Mouse (Mus musculus): ENCODE results near the gene Acap1. TPM values are rescaled to one million over a fixed set of nuclear protein-coding genes. Genes with fewer than 3 reads are reported as not detected.

The Acap1 gene
- polyA plus RNA-seq, 1 experiment from 2014 or later = 1.5 TPM

DNA sequence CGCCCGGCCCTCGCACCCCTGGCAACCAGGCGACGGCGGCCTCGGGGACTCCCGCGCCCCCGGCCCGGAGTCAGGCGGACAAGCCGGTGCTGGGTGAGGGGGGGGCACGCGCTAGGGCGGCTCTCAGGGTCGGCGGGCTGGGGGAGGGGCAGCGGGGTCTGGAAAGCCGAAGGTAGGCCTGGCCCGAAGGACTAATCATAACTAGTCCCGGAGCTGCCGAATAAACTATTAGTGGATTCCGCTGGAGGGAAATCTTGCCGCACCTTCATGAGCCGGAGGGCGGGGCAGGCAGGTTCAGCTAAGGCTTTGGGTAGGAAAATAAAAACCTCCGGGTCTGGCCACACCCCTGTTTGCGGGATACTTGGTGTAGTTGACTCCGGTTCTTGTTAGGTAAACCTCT is 40.8 kb upstream of the Acap1 start:
- Histone ChIP-seq H3K36me3 (ENCODE audit: control insufficient read depth, insufficient read depth, low read length) (no peaks in the 10 kb centered on the region), H3K27ac (replicated peaks; ENCODE audit: low read depth, low read length) (no peak overlapping the region), H3K4me2 (ENCODE audit: low read depth, low read length) (peak overlapping the region; percentile 100), H3K9ac (ENCODE audit: low read depth, low read length) (peak overlapping the region; percentile 73), H3K9me3 (ENCODE audit: control insufficient read depth, low read length) (no peaks in the 10 kb centered on the region), H3K4me3 (ENCODE audit: low read depth, low read length) (peak overlapping the region; percentile 61), H3K27me3 (replicated peaks; ENCODE audit: control insufficient read depth, insufficient read depth, low read length) (no peaks in the 10 kb centered on the region; the same call in none of the 2 replicates), H3K4me1 (ENCODE audit: control insufficient read depth, insufficient read depth, low read length) (peaks cover 19% of the 10 kb centered on the region)
- no peak for DNase-seq (ENCODE audit: low spot score)
- no peak for ATAC-seq (ENCODE audit: low read depth)
- WGBS = under 1% methylated on average over 22 of the region's 30 CpGs

DNA sequence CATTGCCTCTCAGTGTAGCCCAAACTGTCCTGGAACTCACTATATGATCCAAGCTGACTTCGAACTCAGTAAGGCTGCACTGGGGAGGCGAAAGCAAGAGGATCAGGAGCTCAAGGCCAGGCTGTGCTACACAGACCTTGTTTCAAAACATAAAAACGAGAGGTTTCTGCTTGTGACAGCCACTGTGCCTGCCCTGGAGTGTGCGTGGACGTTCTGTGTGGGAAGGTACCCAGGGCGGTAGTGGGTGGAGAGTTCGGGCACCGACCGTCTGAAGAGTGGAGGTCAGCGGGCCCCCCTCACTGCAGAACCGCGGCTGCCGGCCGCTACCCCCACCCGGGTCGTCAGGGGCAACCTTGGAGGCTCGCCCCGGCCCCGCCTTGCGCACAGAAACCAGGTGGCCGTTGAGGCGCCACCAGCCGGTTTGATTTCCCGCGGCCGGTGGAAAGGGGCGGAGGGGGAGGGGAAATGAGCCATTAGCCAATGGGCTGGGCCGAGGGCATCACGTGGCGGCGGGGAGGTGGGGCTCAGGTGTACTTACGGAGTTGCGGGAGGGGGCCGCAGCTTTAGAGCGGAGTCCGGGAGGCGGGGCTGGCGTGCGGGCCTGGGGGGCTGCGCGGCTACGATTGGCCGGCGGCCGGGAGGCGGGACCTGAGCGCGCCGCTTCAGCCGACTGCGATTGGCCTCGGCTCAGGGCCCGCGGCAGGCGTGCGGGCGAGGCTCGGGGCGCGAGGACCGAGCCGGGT is 40.0 kb upstream of the Acap1 start, which contains the start of gene Ybx2:
Gene Ybx2, plus strand, starts transcription at position 660 of the 743 bp plus-strand sequence.
- peak; percentile 91 for ATAC-seq (ENCODE audit: low read depth)
- H3K4me1 ChIP-seq (ENCODE audit: control insufficient read depth, insufficient read depth, low read length) = peaks cover 19% of the 10 kb centered on the region
- H3K4me2 ChIP-seq (ENCODE audit: low read depth, low read length) = peak within 1 kb of the TSS; percentile 100
- DNase-seq (ENCODE audit: low spot score) = peak; percentile 96
- 3% methylated on average over 28 of the region's 62 CpGs for WGBS
- peak within 1 kb of the TSS; percentile 61 for H3K4me3 ChIP-seq (ENCODE audit: low read depth, low read length)
- no peaks in the 10 kb centered on the region; the same call in none of the 2 replicates for H3K27me3 ChIP-seq (replicated peaks; ENCODE audit: control insufficient read depth, insufficient read depth, low read length)
- H3K36me3 ChIP-seq (ENCODE audit: control insufficient read depth, insufficient read depth, low read length) = no peaks in the 10 kb centered on the region
- H3K9me3 ChIP-seq (ENCODE audit: control insufficient read depth, low read length) = no peaks in the 10 kb centered on the region
- peak within 1 kb of the TSS; percentile 73 for H3K9ac ChIP-seq (ENCODE audit: low read depth, low read length)
- no peak within 1 kb of the TSS; the same call in 1 of the 2 replicates for H3K27ac ChIP-seq (replicated peaks; ENCODE audit: low read depth, low read length)

DNA sequence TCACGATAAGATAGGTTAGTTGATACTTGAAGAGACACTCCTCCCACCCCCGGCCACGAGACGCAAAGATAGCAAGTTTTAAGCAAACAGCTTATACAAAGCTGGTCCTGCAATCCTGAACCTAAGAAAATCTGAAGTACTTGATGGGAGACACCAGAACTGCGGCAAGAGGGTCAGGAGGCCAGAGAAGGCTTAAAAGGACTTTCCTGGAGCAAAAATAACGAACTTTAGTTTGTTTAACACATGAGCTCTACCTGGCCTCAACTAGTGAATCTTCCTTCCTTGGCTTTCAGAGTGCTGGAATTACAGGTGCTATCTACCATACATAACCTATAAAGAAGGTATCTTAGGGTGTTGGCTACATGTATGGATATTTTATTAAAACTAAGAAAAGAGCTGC is 39.3 kb upstream of the Acap1 start:
- Histone ChIP-seq H3K9me3 (ENCODE audit: control insufficient read depth, low read length) (no peaks in the 10 kb centered on the region), H3K27me3 (replicated peaks; ENCODE audit: control insufficient read depth, insufficient read depth, low read length) (no peaks in the 10 kb centered on the region; the same call in none of the 2 replicates), H3K27ac (replicated peaks; ENCODE audit: low read depth, low read length) (no peak overlapping the region), H3K4me2 (ENCODE audit: low read depth, low read length) (peak overlapping the region; percentile 100), H3K4me1 (ENCODE audit: control insufficient read depth, insufficient read depth, low read length) (peaks cover 19% of the 10 kb centered on the region), H3K36me3 (ENCODE audit: control insufficient read depth, insufficient read depth, low read length) (no peaks in the 10 kb centered on the region), H3K9ac (ENCODE audit: low read depth, low read length) (no peak overlapping the region), H3K4me3 (ENCODE audit: low read depth, low read length) (peak overlapping the region; percentile 61; the same call in 1 of the 2 replicates)
- DNase-seq (ENCODE audit: low spot score) = no peak
- ATAC-seq (ENCODE audit: low read depth) = no peak
- WGBS = 23% methylated on average over 6 of the region's 6 CpGs

- ATAC-seq (ENCODE audit: low read depth) = peak; percentile 72
Observed at GRCm38 (mm10) chr11:69934169-69934568, 38.8 kb upstream of the Acap1 start.

GRCm38 (mm10) chr11:69933066-69933465 is 37.7 kb upstream of the Acap1 start:
- 71% methylated on average over 4 of the region's 4 CpGs for WGBS
- Histone ChIP-seq H3K4me2 (ENCODE audit: low read depth, low read length) (no peak overlapping the region), H3K4me3 (ENCODE audit: low read depth, low read length) (no peak overlapping the region), H3K27me3 (replicated peaks; ENCODE audit: control insufficient read depth, insufficient read depth, low read length) (no peaks in the 10 kb centered on the region; the same call in none of the 2 replicates), H3K27ac (replicated peaks; ENCODE audit: low read depth, low read length) (no peak overlapping the region), H3K9me3 (ENCODE audit: control insufficient read depth, low read length) (no peaks in the 10 kb centered on the region), H3K4me1 (ENCODE audit: control insufficient read depth, insufficient read depth, low read length) (peaks cover 19% of the 10 kb centered on the region), H3K9ac (ENCODE audit: low read depth, low read length) (no peak overlapping the region), H3K36me3 (ENCODE audit: control insufficient read depth, insufficient read depth, low read length) (no peaks in the 10 kb centered on the region)
- DNase-seq (ENCODE audit: low spot score) = no peak
- ATAC-seq (ENCODE audit: low read depth) = no peak

More at GRCm38 (mm10) chr11:69934169-69934568, 38.8 kb upstream of the Acap1 start:
- whole genome bisulfite sequencing = 1% methylated on average over 18 of the region's 18 CpGs
- no peak overlapping the region; the same call in 1 of the 2 replicates for H3K9ac ChIP-seq (ENCODE audit: low read depth, low read length)
- peaks cover 19% of the 10 kb centered on the region for H3K4me1 ChIP-seq (ENCODE audit: control insufficient read depth, insufficient read depth, low read length)
- no peak overlapping the region for H3K27ac ChIP-seq (replicated peaks; ENCODE audit: low read depth, low read length)
- no peaks in the 10 kb centered on the region for H3K36me3 ChIP-seq (ENCODE audit: control insufficient read depth, insufficient read depth, low read length)
- DNase-seq (ENCODE audit: low spot score) = peak; percentile 92
- H3K27me3 ChIP-seq (replicated peaks; ENCODE audit: control insufficient read depth, insufficient read depth, low read length) = no peaks in the 10 kb centered on the region; the same call in none of the 2 replicates
- H3K4me2 ChIP-seq (ENCODE audit: low read depth, low read length) = peak overlapping the region; percentile 52
- peak overlapping the region; percentile 14; the same call in 1 of the 2 replicates for H3K4me3 ChIP-seq (ENCODE audit: low read depth, low read length)
- no peaks in the 10 kb centered on the region for H3K9me3 ChIP-seq (ENCODE audit: control insufficient read depth, low read length)

DNA sequence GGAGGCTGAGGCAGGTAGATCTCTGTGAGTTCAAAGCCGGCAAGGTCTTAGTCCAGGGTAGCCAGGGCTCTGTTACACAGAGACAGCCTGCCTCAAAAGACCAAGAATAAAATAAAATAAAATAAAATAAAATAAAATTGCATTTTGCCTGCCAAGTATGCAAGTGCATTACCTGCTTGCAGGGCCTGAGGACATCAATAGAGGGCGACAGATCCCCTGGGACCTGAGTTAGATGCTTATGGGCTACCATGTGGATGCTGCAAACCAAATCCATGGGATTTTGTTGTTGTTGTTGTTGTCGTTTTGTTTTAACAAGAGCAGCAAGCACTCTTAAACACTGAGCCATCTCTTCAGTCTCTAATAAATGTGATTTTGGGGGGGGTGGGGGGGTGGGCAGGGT is 36.9 kb upstream of the Acap1 start:
- no peak overlapping the region for H3K4me3 ChIP-seq (ENCODE audit: low read depth, low read length)
- H3K36me3 ChIP-seq (ENCODE audit: control insufficient read depth, insufficient read depth, low read length) = no peaks in the 10 kb centered on the region
- ATAC-seq (ENCODE audit: low read depth) (no peak), DNase-seq (ENCODE audit: low spot score) (no peak)
- WGBS = 45% methylated on average over 3 of the region's 3 CpGs
- H3K4me2 ChIP-seq (ENCODE audit: low read depth, low read length) = no peak overlapping the region
- no peaks in the 10 kb centered on the region for H3K9me3 ChIP-seq (ENCODE audit: control insufficient read depth, low read length)
- H3K27ac ChIP-seq (replicated peaks; ENCODE audit: low read depth, low read length) = no peak overlapping the region
- peaks cover 15% of the 10 kb centered on the region for H3K4me1 ChIP-seq (ENCODE audit: control insufficient read depth, insufficient read depth, low read length)
- H3K9ac ChIP-seq (ENCODE audit: low read depth, low read length) = no peak overlapping the region
- no peaks in the 10 kb centered on the region; the same call in none of the 2 replicates for H3K27me3 ChIP-seq (replicated peaks; ENCODE audit: control insufficient read depth, insufficient read depth, low read length)

- WGBS = 71% methylated on average over 8 of the region's 8 CpGs
- no peak overlapping the region for H3K4me2 ChIP-seq (ENCODE audit: low read depth, low read length)
- H3K4me1 ChIP-seq (ENCODE audit: control insufficient read depth, insufficient read depth, low read length) = peaks cover 10% of the 10 kb centered on the region
- H3K4me3 ChIP-seq (ENCODE audit: low read depth, low read length) = no peak overlapping the region
- no peak for ATAC-seq (ENCODE audit: low read depth)
- no peaks in the 10 kb centered on the region for H3K9me3 ChIP-seq (ENCODE audit: control insufficient read depth, low read length)
- no peak overlapping the region; the same call in 1 of the 2 replicates for H3K9ac ChIP-seq (ENCODE audit: low read depth, low read length)
- H3K27ac ChIP-seq (replicated peaks; ENCODE audit: low read depth, low read length) = no peak overlapping the region
- H3K36me3 ChIP-seq (ENCODE audit: control insufficient read depth, insufficient read depth, low read length) = no peaks in the 10 kb centered on the region
- DNase-seq (ENCODE audit: low spot score) = no peak
- no peaks in the 10 kb centered on the region; the same call in 1 of the 2 replicates for H3K27me3 ChIP-seq (replicated peaks; ENCODE audit: control insufficient read depth, insufficient read depth, low read length)
Observed at GRCm38 (mm10) chr11:69931769-69932168, 36.4 kb upstream of the Acap1 start.

GRCm38 (mm10) chr11:69930967-69931537 is 35.7 kb upstream of the Acap1 start:
- no peak for DNase-seq (ENCODE audit: low spot score)
- no peak overlapping the region for H3K4me2 ChIP-seq (ENCODE audit: low read depth, low read length)
- H3K4me1 ChIP-seq (ENCODE audit: control insufficient read depth, insufficient read depth, low read length) = peaks cover 3% of the 10 kb centered on the region; the same call in 1 of the 2 replicates
- no peaks in the 10 kb centered on the region for H3K9me3 ChIP-seq (ENCODE audit: control insufficient read depth, low read length)
- no peak for ATAC-seq (ENCODE audit: low read depth)
- 58% methylated on average over 3 of the region's 3 CpGs for WGBS
- H3K36me3 ChIP-seq (ENCODE audit: control insufficient read depth, insufficient read depth, low read length) = no peaks in the 10 kb centered on the region
- no peak overlapping the region for H3K4me3 ChIP-seq (ENCODE audit: low read depth, low read length)
- H3K27ac ChIP-seq (replicated peaks; ENCODE audit: low read depth, low read length) = no peak overlapping the region
- H3K27me3 ChIP-seq (replicated peaks; ENCODE audit: control insufficient read depth, insufficient read depth, low read length) = no peaks in the 10 kb centered on the region
- H3K9ac ChIP-seq (ENCODE audit: low read depth, low read length) = no peak overlapping the region
